ENCODE assay signal across 9 mouse cellular contexts in the genomic region with DNA sequence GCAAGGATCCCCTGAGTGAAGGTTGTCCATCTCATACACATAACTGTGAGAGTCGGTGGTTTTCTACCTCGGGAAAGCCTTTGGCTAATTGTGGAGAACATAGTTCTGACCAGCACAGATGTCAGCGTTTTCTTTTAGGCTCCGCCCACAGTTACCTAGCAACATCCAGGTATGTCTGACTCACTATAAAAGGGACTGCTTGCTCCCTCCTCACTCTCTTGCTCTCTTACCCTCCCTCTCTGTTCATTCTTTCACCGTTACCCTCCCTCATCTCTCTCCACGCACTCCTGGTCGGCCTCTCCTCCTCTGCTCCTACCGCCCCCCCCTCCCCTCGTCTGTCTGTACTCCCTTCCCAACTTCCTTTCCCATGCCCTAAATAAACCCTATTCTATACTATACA. TPM values are rescaled to one million over a fixed set of nuclear protein-coding genes. Genes with fewer than 3 reads are reported as not detected.
DNase-seq lines count a peak whose midpoint lies in the region; ATAC-seq lines count a peak whose summit lies in the region.
"Had no signal": no experiment of that assay in that cellular context is flagged by ENCODE, and none has a peak within 500 bp of the region (broad histone marks: within the 10 kb centered on the region; RNA-seq: fewer than 3 reads in every experiment).

No protein-coding gene starts in this region.

- intact Hi-C loops in left cerebral cortex, postnatal 14 days (cut with DNase I), result loop anchor here (10.0 kb wide), 1 partner anchor 350 kb away; no protein-coding TSS in a partner anchor

- H3K4me1 ChIP-seq in hindbrain, embryonic 16.5 days (ENCODE audit: control insufficient read depth, insufficient read depth, low read depth, low read length), result no peaks in the 10 kb centered on the region
- peaks cover 10% of the 10 kb centered on the region for H3K4me1 ChIP-seq in limb, embryonic 12.5 days (replicated peaks)
- H3K4me1 ChIP-seq in liver, embryonic 12.5 days, result no peaks in the 10 kb centered on the region

- no peaks in the 10 kb centered on the region for H3K27me3 ChIP-seq in hindbrain, embryonic 16.5 days (replicated peaks; ENCODE audit: control insufficient read depth, insufficient read depth, low read length)
- H3K27me3 ChIP-seq in limb, embryonic 12.5 days, result no peaks in the 10 kb centered on the region; the same call in 1 of the 2 replicates
- H3K27me3 ChIP-seq in liver, embryonic 12.5 days (replicated peaks), result no peaks in the 10 kb centered on the region; the same call in 1 of the 2 replicates

- 25% methylated on average over 9 of the region's 9 CpGs for WGBS in hindbrain, embryonic 16.5 days
- WGBS in limb, embryonic 12.5 days, result 35% methylated on average over 9 of the region's 9 CpGs
- WGBS in liver, embryonic 12.5 days (ENCODE audit: insufficient replicate concordance), result 41% methylated on average over 9 of the region's 9 CpGs

- no peak overlapping the region for H3K27ac ChIP-seq in hindbrain, embryonic 16.5 days (ENCODE audit: low read depth, low read length)
- H3K27ac ChIP-seq in limb, embryonic 12.5 days, result no peak overlapping the region
- H3K27ac ChIP-seq in liver, embryonic 12.5 days, result no peak overlapping the region
- H3K27ac ChIP-seq: gastrocnemius, adult 2 months had no signal

- peak overlapping the region; percentile 23; the same call in 1 of the 2 replicates for H3K4me2 ChIP-seq in hindbrain, embryonic 16.5 days (ENCODE audit: low read length)
- 0 out of 2 replicates have a peak overlapping the region, but pooled peaks have one; percentile 6 for H3K4me2 ChIP-seq in limb, embryonic 12.5 days
- no peak overlapping the region for H3K4me2 ChIP-seq in liver, embryonic 12.5 days

- no peak overlapping the region for H3K4me3 ChIP-seq in hindbrain, embryonic 16.5 days (ENCODE audit: low read length)
- no peak overlapping the region for H3K4me3 ChIP-seq in limb, embryonic 12.5 days (replicated peaks)
- no peak overlapping the region for H3K4me3 ChIP-seq in liver, embryonic 12.5 days
- H3K4me3 ChIP-seq: gastrocnemius, adult 2 months had no signal

- peak; percentile 22 for DNase-seq in urinary bladder, postnatal 25 days (ENCODE audit: low spot score)
- no peak for DNase-seq in urinary bladder, postnatal 10 days (ENCODE audit: low spot score)
- no peak for DNase-seq in left cerebral cortex, postnatal 14 days (ENCODE audit: low spot score in 2 of 2)
- DNase-seq in layer of hippocampus, adult 11-12 months (ENCODE audit: low spot score), result no peak

- H3K9me3 ChIP-seq in hindbrain, embryonic 16.5 days (ENCODE audit: control insufficient read depth, low read length), result no peaks in the 10 kb centered on the region
- H3K9me3 ChIP-seq in limb, embryonic 12.5 days, result no peaks in the 10 kb centered on the region
- H3K9me3 ChIP-seq in liver, embryonic 12.5 days (replicated peaks), result no peaks in the 10 kb centered on the region

- ATAC-seq in hindbrain, embryonic 16.5 days, result peak; percentile 44
- 0 out of 2 replicates have a peak, but pooled peaks have one; percentile 7 for ATAC-seq in limb, embryonic 12.5 days (ENCODE audit: insufficient number of reproducible peaks, insufficient read depth, low FRiP score, low TSS enrichment, low read depth)
- ATAC-seq in monocyte, adult 5-6 weeks (replicated peaks; ENCODE audit: insufficient number of reproducible peaks, low FRiP score, low TSS enrichment, poor library complexity, severe bottlenecking), result no peak
- no peak for ATAC-seq in liver, embryonic 12.5 days

- no peak overlapping the region for H3K9ac ChIP-seq in hindbrain, embryonic 16.5 days (ENCODE audit: low read depth, low read length)
- no peak overlapping the region for H3K9ac ChIP-seq in limb, embryonic 12.5 days (replicated peaks)
- H3K9ac ChIP-seq in liver, embryonic 12.5 days, result no peak overlapping the region

- H3K36me3 ChIP-seq in hindbrain, embryonic 16.5 days (ENCODE audit: control insufficient read depth, insufficient read depth, low read length), result no peaks in the 10 kb centered on the region
- H3K36me3 ChIP-seq in limb, embryonic 12.5 days, result no peaks in the 10 kb centered on the region
- no peaks in the 10 kb centered on the region for H3K36me3 ChIP-seq in liver, embryonic 12.5 days

RNA-seq across cellular contexts. Expression of gene D630039A03Rik, which starts 11.5 kb away (rescaled TPM):
- 0.10 and 0.30 TPM in 2 replicates for polyA plus RNA-seq in hindbrain, embryonic 16.5 days (2015; fragmentation: Nextera tagmentation; extraction: Ambion mirVana)
- 0.33 and 0.42 TPM in 2 replicates for polyA plus RNA-seq in limb, embryonic 12.5 days (2016; fragmentation: Nextera tagmentation; extraction: Ambion mirVana)
- total RNA-seq in left cerebral cortex, postnatal 14 days (2021), result under 1 TPM; 0.15 to 0.19 TPM
- total RNA-seq in monocyte, adult 5-6 weeks (2017), result 0.19 TPM in 1 of 3 replicates, not detected in the others
- polyA plus RNA-seq in liver, embryonic 12.5 days (2016; fragmentation: Nextera tagmentation; extraction: Ambion mirVana), result 0.39 and 0.51 TPM in 2 replicates

RNA-seq across cellular contexts. Expression of gene Txn1, which starts 51.6 kb away (rescaled TPM):
- polyA plus RNA-seq in hindbrain, embryonic 16.5 days (2015; fragmentation: Nextera tagmentation; extraction: Ambion mirVana), result 283 and 334 TPM in 2 replicates
- polyA plus RNA-seq in limb, embryonic 12.5 days (2016; fragmentation: Nextera tagmentation; extraction: Ambion mirVana), result 427 and 450 TPM in 2 replicates
- 100 to 1,000 TPM; 156 to 165 TPM for total RNA-seq in left cerebral cortex, postnatal 14 days (2021)
- 80.1 to 128 TPM (median 116 TPM) in 3 replicates for total RNA-seq in monocyte, adult 5-6 weeks (2017)
- 278 and 288 TPM in 2 replicates for polyA plus RNA-seq in liver, embryonic 12.5 days (2016; fragmentation: Nextera tagmentation; extraction: Ambion mirVana)

Comparison
In these comparisons a context has a peak if more than half of its experiments do, and no peak if none do; other contexts are left out.
1. ATAC-seq: peak in hindbrain, embryonic 16.5 days (single experiment) and limb, embryonic 12.5 days (single experiment); none in monocyte, adult 5-6 weeks (single experiment) and liver, embryonic 12.5 days (single experiment).